Mouse (Mus musculus) limb, embryonic 11.5 days (tissue): ENCODE measurements around the gene Cnn2. TPM values are rescaled to one million over a fixed set of nuclear protein-coding genes. Genes with fewer than 3 reads are reported as not detected.
A peak's percentile ranks its signal among the peaks of the same experiment; 100 is the strongest.

Experiments
- ATAC-seq: fragments of 200-750 bp; cut with Nextera tagmentation; 2 replicates; pipeline ENCODE4 v1.8.0; 2017; ENCODE audit warnings: low read depth; ENCODE audit not compliant: insufficient number of reproducible peaks, low FRiP score, low TSS enrichment
- DNase-seq: peaks from one replicate; pipeline ENCODE4 v3.0.0-alpha.2; 2015; ENCODE audit warnings: low spot score
- H3K27ac ChIP-seq: fragments of 300-500 bp; sonication (generic); replicated peaks from 2 replicates; pipeline ENCODE4 v1.5.1; 2014; ENCODE audit warnings: low read depth, mild to moderate bottlenecking, low read length
- H3K27me3 ChIP-seq: fragments of 300-500 bp; sonication (generic); 2 replicates; pipeline ENCODE4 v1.6.1; 2014; ENCODE audit warnings: mild to moderate bottlenecking, low read length, mixed read lengths; ENCODE audit not compliant: control insufficient read depth, insufficient read depth
- H3K36me3 ChIP-seq: fragments of 300-500 bp; sonication (generic); 2 replicates; pipeline ENCODE4 v1.6.1; 2014; ENCODE audit warnings: mild to moderate bottlenecking, low read length, moderate library complexity, mixed read lengths; ENCODE audit not compliant: control insufficient read depth, insufficient read depth
- H3K4me1 ChIP-seq: fragments of 300-500 bp; sonication (generic); 2 replicates; pipeline ENCODE4 v1.6.1; 2014; ENCODE audit warnings: low read length, mixed read lengths; ENCODE audit not compliant: control insufficient read depth, insufficient read depth
- H3K4me2 ChIP-seq: fragments of 300-500 bp; sonication (generic); 2 replicates; pipeline ENCODE4 v1.6.1; 2014; ENCODE audit warnings: low read depth, mild to moderate bottlenecking, moderate library complexity; ENCODE audit not compliant: severe bottlenecking
- H3K4me3 ChIP-seq: fragments of 300-500 bp; sonication (generic); 2 replicates; pipeline ENCODE4 v1.5.1; 2014; ENCODE audit warnings: low read depth, low read length
- H3K9ac ChIP-seq: fragments of 300-500 bp; sonication (generic); 2 replicates; pipeline ENCODE4 v1.6.1; 2014; ENCODE audit warnings: mild to moderate bottlenecking, low read length
- H3K9me3 ChIP-seq: fragments of 300-500 bp; sonication (generic); 2 replicates; pipeline ENCODE4 v1.6.1; 2016; ENCODE audit warnings: low read length; ENCODE audit not compliant: control insufficient read depth
- WGBS: fragments of 180-500 bp; shearing (Covaris S2); extraction: QIAGEN DNeasy Blood & Tissue Kit; methylation state at CpG from one replicate; pipeline ENCODE4 v1.1.7; 2014; 5-methylcytosine and 5-hydroxymethylcytosine counted together
- polyA plus RNA-seq: library from polyadenylated mRNA; unstranded; fragments of >200 nt; fragmentation: Nextera tagmentation; extraction: Ambion mirVana; gene quantifications from 2 replicates; pipeline ENCODE4 v1.2.1, GENCODE M21; 2014

The Cnn2 gene
- polyA plus RNA-seq, 1 experiment from 2014 or later = 255 TPM

DNA sequence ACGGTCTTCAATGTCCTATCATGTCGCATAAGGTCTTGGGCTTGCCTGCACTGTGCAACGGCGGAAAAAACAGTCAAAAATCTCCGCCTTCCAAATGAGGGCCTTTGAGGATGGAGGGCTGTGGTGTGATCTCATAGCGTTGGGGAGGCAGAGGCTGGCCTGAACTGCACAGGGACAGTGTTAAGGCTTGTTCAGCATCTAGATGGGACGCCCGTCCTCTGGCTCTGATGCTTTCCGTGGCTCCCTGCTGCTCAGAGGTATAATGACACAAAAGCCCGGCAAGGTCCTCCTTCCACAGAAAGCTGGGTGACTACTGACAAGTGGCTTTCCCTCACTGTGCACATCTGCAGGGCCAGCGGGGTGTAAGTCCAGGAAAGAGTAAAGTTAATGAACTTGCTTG, 31.8 kb downstream of the Cnn2 start:
- 23% methylated on average over 11 of the region's 11 CpGs for WGBS
- H3K9me3 ChIP-seq = no peaks in the 10 kb centered on the region
- ATAC-seq (no peak), DNase-seq (no peak)
- H3K36me3 ChIP-seq = peaks cover 4% of the 10 kb centered on the region; the same call in 1 of the 2 replicates
- peak overlapping the region; percentile 60 for H3K4me2 ChIP-seq
- H3K9ac ChIP-seq = peak overlapping the region; percentile 76
- H3K4me3 ChIP-seq = peak overlapping the region; percentile 32
- H3K4me1 ChIP-seq = peaks cover 10% of the 10 kb centered on the region
- peaks cover 10% of the 10 kb centered on the region for H3K27me3 ChIP-seq
- H3K27ac ChIP-seq = no peak overlapping the region

- H3K9me3 ChIP-seq = no peaks in the 10 kb centered on the region
- peak overlapping the region; percentile 60; the same call in 1 of the 2 replicates for H3K4me2 ChIP-seq
- 84% methylated on average over 18 of the region's 18 CpGs for WGBS
- peaks cover 7% of the 10 kb centered on the region; the same call in 1 of the 2 replicates for H3K27me3 ChIP-seq
- peaks cover 10% of the 10 kb centered on the region for H3K4me1 ChIP-seq
- H3K9ac ChIP-seq = no peak overlapping the region
- ATAC-seq (no peak), DNase-seq (no peak)
- no peak overlapping the region for H3K27ac ChIP-seq
- H3K4me3 ChIP-seq = no peak overlapping the region
- H3K36me3 ChIP-seq = peaks cover 4% of the 10 kb centered on the region; the same call in 1 of the 2 replicates
These were observed 32.4 kb downstream of the Cnn2 start for GRCm38 (mm10) chr10:80020603-80021319.

DNA sequence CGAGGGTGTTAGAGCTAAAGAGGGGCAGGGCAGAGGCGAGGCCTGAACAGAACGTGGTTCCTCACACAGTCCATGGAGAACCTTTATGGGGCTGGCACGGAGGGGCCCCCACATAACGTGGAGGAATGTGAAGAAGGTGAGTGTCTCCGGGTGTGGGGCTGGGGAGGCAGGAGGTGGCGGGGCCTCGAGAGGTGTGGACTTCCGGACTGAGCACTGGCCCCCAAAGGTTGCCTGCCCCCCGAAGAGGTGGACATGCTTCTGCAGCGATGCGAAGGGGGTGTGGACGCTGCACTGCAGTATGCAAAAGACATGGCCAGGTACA, 32.9 kb downstream of the Cnn2 start:
- no peak for DNase-seq
- Histone ChIP-seq H3K4me3 (no peak overlapping the region), H3K4me1 (peaks cover 10% of the 10 kb centered on the region), H3K9me3 (no peaks in the 10 kb centered on the region), H3K36me3 (peaks cover 4% of the 10 kb centered on the region; the same call in 1 of the 2 replicates), H3K9ac (no peak overlapping the region), H3K27ac (no peak overlapping the region), H3K27me3 (peaks cover 1% of the 10 kb centered on the region; the same call in 1 of the 2 replicates), H3K4me2 (no peak overlapping the region)
- WGBS = 88% methylated on average over 13 of the region's 13 CpGs
- no peak for ATAC-seq

- no peak overlapping the region for H3K4me3 ChIP-seq
- WGBS = 93% methylated on average over 12 of the region's 12 CpGs
- H3K27ac ChIP-seq = no peak overlapping the region
- H3K9ac ChIP-seq = no peak overlapping the region
- H3K4me2 ChIP-seq = no peak overlapping the region
- ATAC-seq (no peak), DNase-seq (no peak)
- H3K9me3 ChIP-seq = no peaks in the 10 kb centered on the region
- H3K36me3 ChIP-seq = peaks cover 4% of the 10 kb centered on the region; the same call in 1 of the 2 replicates
- peaks cover 10% of the 10 kb centered on the region for H3K4me1 ChIP-seq
- H3K27me3 ChIP-seq = no peaks in the 10 kb centered on the region
These were observed 33.8 kb downstream of the Cnn2 start for GRCm38 (mm10) chr10:80022164-80022563.

- Histone ChIP-seq H3K4me1 (peaks cover 10% of the 10 kb centered on the region), H3K36me3 (peaks cover 4% of the 10 kb centered on the region; the same call in 1 of the 2 replicates), H3K4me2 (no peak overlapping the region), H3K4me3 (no peak overlapping the region), H3K9ac (no peak overlapping the region), H3K27me3 (no peaks in the 10 kb centered on the region), H3K27ac (no peak overlapping the region), H3K9me3 (no peaks in the 10 kb centered on the region)
- no peak for DNase-seq
- no peak for ATAC-seq
- 94% methylated on average over 8 of the region's 8 CpGs for WGBS
These were observed 34.4 kb downstream of the Cnn2 start for GRCm38 (mm10) chr10:80022806-80023205.

DNA sequence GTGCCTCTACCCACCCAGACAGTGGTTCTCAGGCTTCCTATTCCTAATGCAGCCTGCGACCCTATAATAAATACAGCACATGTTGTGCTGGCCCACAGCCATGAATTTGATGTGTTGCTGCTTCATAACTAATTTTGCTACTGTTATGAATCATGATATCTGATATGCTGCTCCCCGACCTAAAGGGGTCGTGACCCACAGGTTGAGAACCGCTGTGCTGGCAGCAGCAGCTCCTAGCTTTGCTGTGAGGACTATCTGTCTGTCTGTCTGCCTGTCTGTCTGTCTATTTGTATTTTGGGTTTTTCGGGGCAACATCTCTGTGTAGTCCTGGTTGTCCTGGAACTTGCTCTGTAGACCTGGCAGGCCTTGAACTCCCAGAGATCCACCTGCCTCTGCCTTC, 35.4 kb downstream of the Cnn2 start:
- H3K9ac ChIP-seq = no peak overlapping the region
- no peak overlapping the region for H3K27ac ChIP-seq
- ATAC-seq (no peak), DNase-seq (no peak)
- no peaks in the 10 kb centered on the region for H3K9me3 ChIP-seq
- H3K36me3 ChIP-seq = peaks cover 7% of the 10 kb centered on the region; the same call in 1 of the 2 replicates
- WGBS = 89% methylated on average over 5 of the region's 5 CpGs
- H3K27me3 ChIP-seq = no peaks in the 10 kb centered on the region
- H3K4me2 ChIP-seq = no peak overlapping the region
- peaks cover 10% of the 10 kb centered on the region for H3K4me1 ChIP-seq
- no peak overlapping the region for H3K4me3 ChIP-seq

DNA sequence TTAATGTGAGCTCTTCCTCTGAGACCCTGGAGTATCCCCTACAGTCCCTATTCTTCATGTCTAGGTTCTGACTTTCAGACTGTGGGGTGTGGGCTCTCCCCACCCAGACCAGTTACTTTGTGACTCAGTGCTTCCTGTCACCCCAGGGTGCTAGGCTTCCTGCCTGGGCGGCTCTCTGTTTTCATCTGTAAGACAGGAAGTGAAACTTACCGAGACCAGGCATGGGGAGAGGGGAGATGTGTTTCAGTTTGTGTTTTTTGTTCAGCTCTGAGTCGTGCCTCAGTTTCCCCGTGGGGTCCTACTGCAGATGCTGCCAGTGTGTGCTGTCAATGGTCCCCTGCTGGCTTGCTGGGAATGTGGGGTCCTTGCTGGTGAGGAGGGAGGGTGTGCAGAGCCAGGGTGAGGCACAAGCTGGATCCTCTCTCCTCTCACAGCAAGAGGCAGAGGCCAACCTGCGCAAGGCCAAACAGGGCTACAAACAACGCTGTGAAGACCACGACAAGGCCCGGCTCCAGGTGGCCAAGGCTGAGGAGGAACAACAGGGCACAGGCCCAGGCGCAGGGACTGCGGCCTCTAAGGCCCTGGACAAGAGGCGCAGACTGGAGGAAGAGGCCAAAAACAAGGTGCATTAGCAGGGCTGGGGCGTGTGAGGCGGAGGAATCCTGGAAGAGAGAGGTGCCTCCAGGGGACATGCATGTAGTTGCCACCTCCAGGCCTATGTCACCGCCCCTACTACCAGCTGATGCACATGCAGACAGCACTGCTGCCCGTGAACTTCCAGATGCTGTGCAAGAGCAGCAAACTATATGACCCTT, 36.1 kb downstream of the Cnn2 start:
- ATAC-seq (no peak), DNase-seq (no peak)
- H3K4me2 ChIP-seq = no peak overlapping the region
- H3K4me1 ChIP-seq = peaks cover 4% of the 10 kb centered on the region
- H3K27ac ChIP-seq = no peak overlapping the region
- H3K36me3 ChIP-seq = peaks cover 8% of the 10 kb centered on the region; the same call in 1 of the 2 replicates
- H3K27me3 ChIP-seq = no peaks in the 10 kb centered on the region
- no peak overlapping the region for H3K9ac ChIP-seq
- H3K9me3 ChIP-seq = no peaks in the 10 kb centered on the region
- 80% methylated on average over 15 of the region's 15 CpGs for WGBS
- H3K4me3 ChIP-seq = no peak overlapping the region

DNA sequence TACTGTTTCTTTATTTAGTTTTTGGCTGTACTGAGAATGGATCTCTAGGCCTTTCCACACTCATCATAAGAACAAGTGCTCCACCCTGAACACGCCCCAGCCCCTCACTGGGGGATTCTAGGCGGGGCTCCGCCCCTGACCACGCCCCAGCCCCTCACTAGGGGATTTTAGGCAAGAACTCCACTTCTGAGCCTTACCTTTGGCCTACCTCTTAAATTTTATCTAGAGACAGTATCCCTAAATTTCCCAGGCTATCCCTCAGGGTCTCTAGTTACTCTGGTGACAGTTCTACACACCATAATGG, 36.6 kb downstream of the Cnn2 start:
- no peak overlapping the region for H3K27ac ChIP-seq
- no peak overlapping the region for H3K4me2 ChIP-seq
- H3K36me3 ChIP-seq = peaks cover 8% of the 10 kb centered on the region; the same call in 1 of the 2 replicates
- H3K9me3 ChIP-seq = no peaks in the 10 kb centered on the region
- H3K9ac ChIP-seq = no peak overlapping the region
- H3K4me3 ChIP-seq = no peak overlapping the region
- H3K27me3 ChIP-seq = no peaks in the 10 kb centered on the region
- 57% methylated on average over 4 of the region's 4 CpGs for WGBS
- no peak for DNase-seq
- no peak for ATAC-seq
- no peaks in the 10 kb centered on the region for H3K4me1 ChIP-seq
